Mouse (Mus musculus): Measurements from ENCODE around the gene Hunk. TPM values are rescaled to one million over a fixed set of nuclear protein-coding genes. Genes with fewer than 3 reads are reported as not detected.

The Hunk gene
- total RNA-seq, 2 experiments from 2014 or later = 0.60 TPM; not detected in 1

DNA sequence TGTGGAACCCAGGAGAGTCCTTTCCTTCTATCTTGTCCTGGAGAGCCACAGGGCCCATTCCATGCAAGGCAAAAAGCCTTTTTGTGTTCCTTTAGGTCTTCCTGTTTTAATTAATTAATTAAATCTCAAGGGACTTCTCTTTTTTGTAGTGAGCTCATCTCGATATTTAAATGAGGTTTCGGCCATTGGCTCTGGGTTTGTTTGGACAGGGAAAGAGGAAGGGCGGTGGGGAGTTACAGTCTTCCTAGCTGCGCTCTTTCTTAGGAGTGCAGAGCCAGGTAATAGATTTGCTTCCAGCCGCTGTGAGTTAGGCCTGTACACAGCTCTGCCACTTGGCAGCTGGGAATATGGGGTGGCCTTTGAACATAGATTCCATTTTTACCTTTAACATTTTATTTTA is 40.4 kb downstream of the Hunk start:
- ATAC-seq (replicated peaks; ENCODE audit: low FRiP score, poor library complexity, severe bottlenecking) = no peak

DNA sequence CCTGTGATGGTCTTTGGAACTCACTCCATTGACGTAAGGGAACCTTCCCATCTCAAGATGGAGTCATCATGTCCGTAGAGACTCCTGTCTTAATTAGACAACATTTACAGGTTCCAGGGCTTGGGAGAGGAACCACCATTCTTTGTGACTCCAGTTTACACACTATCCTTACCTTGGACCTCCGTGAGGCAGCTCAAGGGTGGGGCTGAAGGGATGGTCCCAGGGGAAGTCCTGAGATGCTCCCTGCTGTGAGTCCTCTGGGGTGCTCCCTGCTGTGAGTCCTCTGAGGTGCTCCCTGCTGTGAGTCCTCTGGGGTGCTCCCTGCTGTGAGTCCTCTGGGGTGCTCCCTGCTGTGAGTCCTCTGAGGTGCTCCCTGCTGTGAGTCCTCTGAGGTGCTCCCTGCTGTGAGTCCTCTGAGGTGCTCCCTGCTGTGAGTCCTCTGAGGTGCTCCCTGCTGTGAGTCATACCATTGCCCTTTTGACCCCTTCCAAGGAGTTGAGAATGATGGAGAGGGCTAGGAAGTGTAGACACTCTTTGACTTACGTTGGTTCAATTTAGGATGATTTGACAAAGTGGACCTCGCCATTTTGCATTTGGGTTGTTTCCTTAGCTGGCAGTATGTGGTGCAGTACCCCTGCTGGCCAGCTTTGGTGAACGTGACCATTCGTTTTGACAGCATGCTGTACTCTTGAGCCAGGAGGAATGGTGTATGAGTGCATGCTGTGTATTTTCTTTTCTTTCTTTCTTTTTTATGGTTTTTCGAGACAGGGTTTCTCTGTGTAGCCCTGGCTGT is 42.2 kb downstream of the Hunk start:
- ATAC-seq (replicated peaks; ENCODE audit: low FRiP score, poor library complexity, severe bottlenecking) = no peak

DNA sequence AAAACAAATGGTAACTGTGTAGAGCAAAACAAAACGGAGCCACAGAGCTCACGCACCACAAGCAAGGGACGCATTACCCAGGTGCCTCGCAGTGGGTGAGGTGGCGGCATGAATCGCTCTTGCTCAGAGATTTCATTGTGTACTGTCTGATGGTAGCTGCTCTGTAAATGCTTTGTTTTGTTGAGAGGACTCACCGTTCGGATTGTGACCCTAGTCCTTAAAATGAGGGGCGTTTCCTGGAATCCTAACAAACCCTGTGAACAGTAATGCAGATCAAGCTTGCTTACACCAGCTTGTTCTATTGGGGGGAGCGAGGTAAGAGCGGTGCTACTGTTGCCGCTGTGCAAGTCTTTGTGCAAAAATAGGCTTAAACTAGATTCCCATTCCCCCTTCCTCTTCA is 47.7 kb downstream of the Hunk start:
- ATAC-seq (replicated peaks; ENCODE audit: low FRiP score, poor library complexity, severe bottlenecking) = no peak

DNA sequence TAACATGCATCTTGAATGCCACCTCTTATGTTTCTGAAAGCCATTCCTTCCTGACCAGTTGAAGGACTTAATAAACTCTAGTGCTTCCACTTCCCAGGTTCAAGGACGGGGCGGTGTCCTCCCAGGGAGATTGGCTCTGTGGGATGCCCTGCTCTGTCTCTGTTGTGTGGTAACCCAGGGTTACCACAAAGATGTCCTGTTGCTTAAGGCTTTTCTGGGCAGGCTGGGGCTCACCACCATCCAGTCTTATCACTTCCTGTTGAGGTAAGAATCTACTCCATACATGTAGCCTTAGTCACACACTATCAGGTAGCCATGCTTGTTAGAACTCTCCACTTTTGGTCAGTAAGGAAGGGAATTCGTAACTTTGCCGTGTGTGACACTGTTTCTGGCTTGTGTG is 49.4 kb downstream of the Hunk start:
- no peak for ATAC-seq (replicated peaks; ENCODE audit: low FRiP score, poor library complexity, severe bottlenecking)

DNA sequence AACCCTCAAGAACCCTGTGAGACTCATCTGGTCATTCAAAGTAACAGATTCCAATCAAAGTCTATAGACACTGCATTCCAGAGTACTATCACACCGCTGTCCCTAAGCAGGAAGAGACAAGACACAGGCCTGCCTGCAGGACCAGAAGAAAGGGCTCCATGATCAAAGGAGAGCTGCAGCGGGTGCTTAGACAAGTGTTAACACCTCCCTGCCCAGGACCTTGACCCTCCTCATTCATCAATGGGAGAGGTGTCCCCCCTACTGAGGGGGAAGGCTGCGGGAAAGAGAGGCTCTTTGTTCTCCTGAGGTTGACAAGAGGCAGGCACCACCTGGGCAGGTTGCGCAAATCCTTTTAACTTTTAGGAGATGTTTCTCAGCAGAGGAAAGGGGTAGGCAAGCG is 51.5 kb downstream of the Hunk start:
- ATAC-seq (replicated peaks; ENCODE audit: low FRiP score, poor library complexity, severe bottlenecking) = no peak

DNA sequence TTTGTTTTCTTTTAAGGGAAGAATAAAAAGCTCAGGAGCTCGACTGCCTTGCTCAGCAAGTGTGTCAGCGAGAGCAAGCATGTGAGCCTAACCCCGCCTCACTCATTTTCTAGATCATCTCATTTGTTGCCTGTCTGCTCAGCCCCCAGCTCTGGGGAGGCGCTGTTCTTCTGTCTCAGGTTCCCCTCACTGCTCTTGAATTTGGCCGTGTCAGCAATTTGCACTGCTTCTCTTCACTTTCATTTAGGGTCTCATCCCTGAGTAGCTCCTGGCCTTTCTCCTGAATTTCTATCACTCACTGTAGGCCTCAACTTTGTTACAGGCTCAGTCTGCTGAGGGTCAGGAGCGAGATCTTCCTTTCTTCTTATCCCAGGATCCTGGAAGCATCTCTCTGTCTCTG is 53.7 kb downstream of the Hunk start:
- ATAC-seq (replicated peaks; ENCODE audit: low FRiP score, poor library complexity, severe bottlenecking) = no peak

DNA sequence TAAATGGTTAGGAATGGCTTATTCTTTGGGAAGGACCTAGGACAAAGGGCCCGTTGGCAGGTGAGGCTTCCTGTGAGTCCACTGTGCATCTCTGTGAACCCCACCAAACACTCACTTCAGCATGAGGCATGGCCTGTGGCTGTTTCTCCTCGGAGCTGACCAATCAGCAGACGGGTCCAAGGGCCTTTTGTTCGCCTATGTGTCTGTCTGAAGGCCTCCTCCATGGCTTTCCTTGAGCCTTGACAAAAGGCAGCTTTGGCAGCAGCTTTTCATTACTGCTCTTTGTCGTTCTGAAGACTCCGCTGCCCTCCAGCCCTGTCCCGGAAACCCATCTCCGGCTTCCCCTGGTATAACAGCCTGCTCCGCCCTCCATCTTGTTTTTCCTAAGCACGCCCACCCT is 54.8 kb downstream of the Hunk start:
- no peak for ATAC-seq (replicated peaks; ENCODE audit: low FRiP score, poor library complexity, severe bottlenecking)

DNA sequence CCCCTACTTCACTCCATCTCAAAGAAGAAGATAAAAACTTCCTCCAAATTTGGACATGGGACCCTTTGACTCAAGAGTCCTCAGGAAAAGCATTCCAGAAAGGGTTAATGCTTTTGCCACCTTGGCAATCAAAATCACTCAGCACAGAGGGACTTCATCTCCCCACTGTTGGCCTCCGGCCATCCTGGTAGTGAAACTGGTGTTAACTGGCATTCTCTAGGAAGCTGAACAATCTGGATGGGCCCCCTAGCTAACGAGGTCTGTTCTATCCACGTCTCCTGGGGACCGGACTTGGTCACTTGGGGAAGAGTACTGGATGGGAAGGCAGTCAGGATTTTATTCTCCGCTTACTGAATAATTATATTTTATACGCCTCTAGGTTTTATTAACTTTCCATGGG is 57.2 kb downstream of the Hunk start:
- no peak for ATAC-seq (replicated peaks; ENCODE audit: low FRiP score, poor library complexity, severe bottlenecking)

DNA sequence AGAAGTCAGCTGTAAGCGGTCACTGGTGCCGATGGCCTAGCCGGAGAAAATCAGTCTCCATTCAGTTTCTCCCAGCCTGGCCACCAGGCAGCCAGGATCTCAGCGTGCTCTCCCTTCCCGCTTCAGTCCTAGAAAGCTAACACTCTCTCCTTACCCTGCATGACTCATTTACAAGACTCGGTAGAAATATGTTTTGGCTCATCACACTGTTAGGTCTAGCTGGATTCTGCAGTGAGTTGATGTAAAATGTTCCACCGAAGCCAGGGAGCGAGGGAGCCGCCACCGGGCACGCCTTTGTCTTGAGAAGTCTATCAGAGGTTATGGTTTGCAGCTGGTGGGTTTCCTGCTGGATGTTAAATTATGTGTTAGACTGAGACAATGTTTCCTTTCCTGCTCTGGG is 67.4 kb downstream of the Hunk start:
- ATAC-seq (replicated peaks; ENCODE audit: low FRiP score, poor library complexity, severe bottlenecking) = no peak

DNA sequence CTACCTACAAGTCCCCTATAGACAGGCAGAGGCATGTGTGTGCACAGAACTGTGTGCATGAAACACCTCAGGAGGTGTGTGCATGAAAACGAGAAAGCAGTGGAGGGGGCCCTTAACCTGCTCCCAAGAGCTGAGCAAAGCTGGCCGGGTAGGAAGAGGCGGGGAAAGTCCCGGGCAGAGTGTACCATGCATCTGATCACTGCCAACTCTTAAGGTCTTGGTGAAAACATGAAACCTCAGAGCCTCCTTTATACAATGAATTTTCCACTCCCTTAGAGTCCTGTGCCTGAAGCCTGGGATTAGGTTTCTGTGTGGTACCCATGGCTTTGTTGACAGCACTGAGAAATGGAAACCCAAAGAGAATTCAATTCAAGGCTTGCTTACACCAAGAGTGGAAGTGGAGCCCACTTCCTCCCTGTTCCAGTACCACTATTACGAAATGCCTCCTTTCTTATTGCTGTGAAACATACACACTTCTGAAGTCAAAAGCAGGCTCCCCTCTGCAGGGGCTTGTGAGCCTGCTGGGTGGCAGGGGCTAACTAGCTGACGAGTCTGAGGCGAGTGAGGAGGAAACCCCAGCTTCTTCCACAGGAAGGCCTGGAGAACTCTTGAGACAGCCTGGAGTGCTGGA is 70.8 kb downstream of the Hunk start:
- ATAC-seq (replicated peaks; ENCODE audit: low FRiP score, poor library complexity, severe bottlenecking) = no peak

DNA sequence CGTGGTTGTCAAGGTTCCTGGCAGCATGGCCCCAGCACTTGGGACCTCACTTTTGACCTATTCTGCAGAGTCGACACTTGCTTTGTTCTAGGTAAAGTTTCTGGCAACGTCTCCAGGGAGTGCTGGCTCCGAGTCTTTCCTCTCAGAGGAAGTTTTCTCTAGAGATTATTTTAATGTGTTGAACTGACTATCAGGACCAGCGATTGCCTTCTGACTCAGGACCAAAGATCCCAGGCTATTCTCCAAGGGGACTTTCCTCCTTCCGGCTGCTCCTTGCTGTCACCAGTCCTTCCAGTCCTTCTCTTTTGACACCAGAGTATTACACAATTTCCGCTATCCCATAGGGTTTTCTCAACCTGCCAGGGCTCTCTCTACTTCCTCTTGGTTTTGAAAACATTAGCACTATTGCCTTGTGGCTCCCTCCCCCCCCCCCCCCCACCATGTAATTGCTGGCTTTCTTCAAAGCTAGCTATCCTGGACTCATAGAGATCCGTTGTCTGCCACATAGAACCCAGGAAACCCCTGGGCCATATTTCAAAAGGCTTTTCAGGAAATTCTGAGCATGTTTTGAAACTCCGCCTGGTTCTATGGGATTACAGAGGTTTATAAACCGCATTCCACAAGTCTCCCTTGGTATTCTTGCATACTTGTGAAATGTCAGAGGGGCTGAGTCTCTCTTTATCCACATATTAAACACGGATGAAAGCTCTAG is 73.2 kb downstream of the Hunk start:
- ATAC-seq (replicated peaks; ENCODE audit: low FRiP score, poor library complexity, severe bottlenecking) = no peak

DNA sequence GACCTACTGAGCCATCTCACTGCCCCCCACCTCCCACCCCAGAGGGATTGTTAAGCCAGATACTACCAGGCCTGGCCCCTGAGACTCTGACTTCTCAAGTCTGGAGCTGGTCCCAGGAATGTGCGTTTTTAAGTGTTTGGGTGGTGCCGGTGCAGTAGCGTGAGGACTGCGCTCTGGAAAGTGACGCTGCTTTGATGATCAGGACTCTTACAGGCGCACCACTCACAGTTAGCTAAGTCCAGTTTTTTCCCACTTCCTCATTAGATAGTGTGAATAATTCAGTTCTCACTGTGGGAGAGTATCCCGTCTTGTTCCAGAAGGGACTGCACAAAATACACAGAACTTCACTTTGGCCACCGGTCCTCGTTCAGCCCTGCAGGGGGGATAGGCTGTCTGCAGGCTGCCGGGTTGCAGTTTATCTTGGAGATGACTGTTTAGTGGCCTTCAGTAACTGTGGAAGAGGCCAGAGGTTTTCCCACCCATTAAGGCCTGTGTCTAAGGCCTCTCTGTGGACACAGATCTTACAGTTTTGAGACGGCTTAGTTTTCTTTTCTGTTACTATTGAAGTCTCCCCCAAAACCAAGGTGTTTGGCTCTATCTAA is 75.6 kb downstream of the Hunk start:
- no peak for ATAC-seq (replicated peaks; ENCODE audit: low FRiP score, poor library complexity, severe bottlenecking)

DNA sequence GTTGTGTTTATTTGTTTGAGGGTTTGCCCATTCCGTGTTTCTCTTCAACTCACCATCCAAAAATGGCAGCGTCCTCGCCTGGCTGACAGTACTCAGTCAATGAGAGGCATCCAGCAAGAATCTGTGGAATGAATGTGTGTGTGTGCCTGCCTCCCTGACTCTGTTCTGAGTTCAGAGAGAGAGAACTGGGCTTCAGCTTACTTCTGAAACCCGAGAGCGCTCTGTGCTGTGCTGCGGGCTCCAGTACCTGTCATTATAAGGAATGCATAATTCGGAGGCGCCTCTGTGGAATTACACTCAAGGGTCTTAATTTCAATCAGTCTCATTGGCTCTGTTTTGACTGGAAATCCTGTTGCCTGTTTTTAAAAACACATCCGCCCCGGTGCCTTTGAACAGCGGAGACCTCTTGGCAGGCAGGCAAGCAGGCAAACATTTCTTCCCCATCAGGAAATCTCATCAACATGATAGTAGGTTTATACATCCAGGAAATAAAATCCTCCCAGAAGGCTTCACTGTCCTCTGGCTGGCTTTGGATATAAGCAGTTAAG is 77.0 kb downstream of the Hunk start:
- no peak for ATAC-seq (replicated peaks; ENCODE audit: low FRiP score, poor library complexity, severe bottlenecking)

DNA sequence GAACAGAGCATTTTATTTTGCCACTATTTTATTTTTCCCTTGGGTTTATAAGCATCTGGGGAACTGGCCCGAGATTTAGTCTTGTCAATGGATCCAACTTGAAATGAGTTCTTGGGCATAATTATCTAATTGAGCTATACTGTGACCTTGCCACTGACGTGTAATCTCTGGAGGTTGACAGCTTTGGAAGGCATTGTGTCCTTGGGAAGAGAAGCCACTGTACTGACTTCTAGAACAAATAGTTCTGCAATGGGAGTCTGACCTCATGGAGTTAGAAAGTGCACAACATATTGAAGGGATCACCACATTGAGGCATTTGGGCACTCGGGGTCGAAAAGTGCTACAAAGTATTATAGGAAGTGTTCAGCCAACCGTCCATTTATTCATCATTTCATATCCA is 79.3 kb downstream of the Hunk start:
- ATAC-seq (replicated peaks; ENCODE audit: low FRiP score, poor library complexity, severe bottlenecking) = no peak

DNA sequence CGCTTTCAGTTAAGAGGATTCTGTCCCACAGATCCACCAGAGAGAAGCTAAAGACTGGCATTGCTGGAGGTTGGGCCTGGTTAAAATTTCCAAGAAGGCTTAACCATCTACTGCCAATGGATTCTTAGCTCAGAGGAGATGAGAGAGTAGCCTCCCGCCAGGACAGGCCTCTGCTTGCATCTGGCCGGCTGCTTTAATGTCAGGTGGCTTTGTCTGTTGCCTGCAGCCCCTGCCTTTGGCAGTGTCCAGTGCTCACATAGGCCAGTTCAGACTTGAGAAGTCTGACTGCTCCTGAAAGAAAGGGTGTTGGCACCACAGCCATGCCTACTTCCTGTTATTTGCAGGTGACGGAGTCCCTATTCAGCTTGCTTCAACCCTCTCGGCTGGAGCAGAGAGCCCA is 82.5 kb downstream of the Hunk start:
- no peak for ATAC-seq (replicated peaks; ENCODE audit: low FRiP score, poor library complexity, severe bottlenecking)

DNA sequence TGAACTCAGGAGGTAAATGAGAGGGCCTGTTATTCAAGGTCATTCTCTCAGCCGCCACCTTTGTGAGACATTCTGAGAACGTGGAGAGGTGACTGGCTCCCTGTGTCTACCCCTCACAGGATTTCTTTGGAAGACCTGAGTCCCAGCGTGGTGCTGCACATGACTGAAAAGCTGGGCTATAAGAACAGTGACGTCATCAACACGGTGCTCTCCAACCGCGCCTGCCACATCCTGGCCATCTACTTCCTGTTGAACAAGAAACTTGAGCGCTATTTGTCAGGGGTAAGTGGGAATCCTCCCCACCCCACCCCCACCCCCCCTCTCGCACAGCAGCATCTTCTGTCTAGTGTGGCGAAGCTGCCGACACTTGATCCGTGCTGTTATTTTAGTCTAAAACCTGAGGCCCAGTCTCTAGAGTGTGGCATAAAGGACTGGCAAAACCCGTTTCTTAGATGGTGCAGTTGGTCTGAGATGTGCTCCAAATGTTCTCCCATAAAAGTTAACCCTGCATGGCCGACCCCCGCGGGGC is 90.0 kb downstream of the Hunk start:
- no peak for ATAC-seq (replicated peaks; ENCODE audit: low FRiP score, poor library complexity, severe bottlenecking)

DNA sequence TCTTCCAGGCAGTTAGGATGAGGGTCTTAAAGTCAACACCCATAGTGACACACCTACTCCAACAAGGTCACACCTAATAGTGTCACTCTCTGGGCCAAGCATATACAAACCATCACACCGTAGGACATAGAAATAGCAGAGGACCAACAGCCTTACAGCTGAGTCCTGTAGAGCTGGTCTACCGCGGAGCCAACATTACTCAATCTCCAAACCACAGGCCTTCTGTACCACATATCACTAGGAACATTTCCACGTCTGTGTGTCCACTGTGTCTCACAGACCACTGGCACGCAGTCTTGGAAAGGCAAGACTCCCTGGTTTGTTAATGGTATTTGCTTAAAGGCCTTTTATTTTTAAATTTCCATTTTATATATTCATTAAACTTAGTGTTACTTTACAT is 95.8 kb downstream of the Hunk start:
- ATAC-seq (replicated peaks; ENCODE audit: low FRiP score, poor library complexity, severe bottlenecking) = no peak

DNA sequence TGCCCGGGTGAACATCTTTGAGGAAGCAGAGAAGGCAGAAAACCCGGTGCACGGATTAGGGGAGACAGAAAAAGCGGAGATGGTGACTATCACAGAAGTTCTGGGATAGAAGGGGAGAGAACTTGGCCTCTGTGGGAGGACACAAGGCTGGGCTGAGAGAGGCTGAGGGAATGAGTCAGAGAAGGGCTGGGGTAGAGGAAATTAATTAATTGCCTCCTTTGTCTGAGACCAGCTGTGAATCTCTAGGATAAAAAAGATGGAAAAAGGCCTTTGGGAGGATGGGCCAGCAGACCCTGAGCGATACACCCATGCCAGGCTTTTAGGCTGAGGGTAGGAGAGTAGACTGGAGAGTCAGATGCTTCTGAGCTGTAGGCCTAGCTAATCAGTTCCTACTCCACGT is 97.5 kb downstream of the Hunk start:
- no peak for ATAC-seq (replicated peaks; ENCODE audit: low FRiP score, poor library complexity, severe bottlenecking)

DNA sequence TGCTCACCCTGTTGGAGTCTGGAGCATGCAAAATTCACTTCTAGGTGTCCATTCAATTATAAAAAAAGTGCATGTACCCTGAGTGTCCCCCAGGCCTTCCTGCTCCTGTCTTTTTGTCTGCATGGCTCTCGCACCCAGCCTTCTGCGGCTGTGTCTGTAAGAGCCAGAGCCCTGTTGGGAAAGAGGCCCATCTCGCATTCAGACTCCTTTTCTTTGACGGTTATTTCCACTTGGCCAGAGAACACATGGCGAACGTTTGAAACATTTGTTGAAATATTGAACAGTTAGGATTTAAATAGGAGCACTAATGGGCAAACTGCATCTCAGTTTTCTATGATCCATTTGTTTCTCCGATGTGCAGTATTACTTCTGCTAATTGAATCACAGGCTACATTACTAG is 99.3 kb downstream of the Hunk start:
- no peak for ATAC-seq (replicated peaks; ENCODE audit: low FRiP score, poor library complexity, severe bottlenecking)

DNA sequence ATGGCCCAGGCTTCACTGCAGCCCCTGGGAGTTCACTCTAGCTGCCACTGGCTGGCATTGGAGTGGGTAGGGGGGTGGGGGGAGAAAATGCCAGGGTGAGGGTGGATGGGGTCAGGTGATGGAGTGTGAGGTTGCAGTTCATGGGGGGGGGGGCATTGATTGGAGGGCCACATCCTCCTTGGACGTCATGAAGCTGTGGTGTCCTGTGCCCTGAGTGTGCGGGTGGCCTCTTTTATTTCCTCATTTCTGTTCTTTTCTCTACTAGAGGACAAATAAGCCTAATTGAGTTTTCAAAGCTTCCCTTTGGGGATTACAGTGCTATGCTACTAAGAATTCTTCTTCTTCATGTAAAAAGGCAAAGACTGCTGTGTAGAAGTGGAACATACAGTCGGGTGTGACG is 99.8 kb downstream of the Hunk start:
- no peak for ATAC-seq (replicated peaks; ENCODE audit: low FRiP score, poor library complexity, severe bottlenecking)

All from erythroblast, adult 5-6 weeks (primary cell).